Mouse (Mus musculus): ENCODE measurements around the gene Npc2. TPM values are rescaled to one million over a fixed set of nuclear protein-coding genes. Genes with fewer than 3 reads are reported as not detected.

Gene Npc2
- polyA plus RNA-seq, 1 experiment from 2014 or later, result 58.4 TPM

DNA sequence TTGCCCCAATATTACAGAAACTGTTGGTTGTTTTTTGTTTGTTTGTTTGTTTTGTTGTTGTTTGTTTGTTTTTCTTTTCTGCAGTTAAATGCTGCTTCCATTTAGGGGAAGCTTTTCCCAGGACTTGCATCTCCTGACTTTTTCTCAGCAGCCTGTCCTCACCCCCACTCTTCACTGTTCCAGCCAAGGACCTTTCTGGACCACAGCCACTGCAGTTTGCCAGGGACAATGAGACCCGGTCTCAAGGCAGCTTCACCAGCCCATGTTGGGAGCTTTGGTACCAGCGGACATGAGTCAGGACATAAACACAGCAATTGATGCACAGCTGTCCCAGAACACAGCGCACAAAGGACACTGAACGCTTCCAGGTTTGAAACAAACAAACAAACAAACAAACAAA lies 66.1 kb downstream of the Npc2 start:
- H3K4me3 ChIP-seq, result no peak overlapping the region
- no peaks in the 10 kb centered on the region for H3K9me3 ChIP-seq
- peaks cover 8% of the 10 kb centered on the region; the same call in 1 of the 2 replicates for H3K4me1 ChIP-seq
- H3K27me3 ChIP-seq (ENCODE audit: insufficient read depth, poor library complexity, severe bottlenecking), result peaks cover 14% of the 10 kb centered on the region; the same call in 1 of the 2 replicates
- H3K36me3 ChIP-seq, result no peaks in the 10 kb centered on the region
- no peak for DNase-seq (ENCODE audit: low spot score)
- 72% methylated on average over 4 of the region's 4 CpGs for WGBS
- H3K27ac ChIP-seq, result no peak overlapping the region

Other genes starting within 250 kb of the Npc2 start
- not detected in 2 replicates for gene Vsx2, start 203.4 kb downstream of the Npc2 start, polyA plus RNA-seq (2016; fragmentation: Nextera tagmentation; extraction: Ambion mirVana)
- 13.1 and 13.8 TPM in 2 replicates for gene Abcd4, start 155.7 kb downstream of the Npc2 start, polyA plus RNA-seq (2016; fragmentation: Nextera tagmentation; extraction: Ambion mirVana)
- gene Vrtn, start 132.1 kb downstream of the Npc2 start, polyA plus RNA-seq (2016; fragmentation: Nextera tagmentation; extraction: Ambion mirVana), result not detected in 2 replicates
- 0.05 and 0.15 TPM in 2 replicates for gene Syndig1l, start 74.3 kb downstream of the Npc2 start, polyA plus RNA-seq (2016; fragmentation: Nextera tagmentation; extraction: Ambion mirVana)
- gene Isca2, start 99 bp upstream of the Npc2 start, polyA plus RNA-seq (2016; fragmentation: Nextera tagmentation; extraction: Ambion mirVana), result 142 and 145 TPM in 2 replicates
- 0.23 and 0.26 TPM in 2 replicates for gene Ltbp2, start 103.4 kb upstream of the Npc2 start, polyA plus RNA-seq (2016; fragmentation: Nextera tagmentation; extraction: Ambion mirVana)
- 106 and 142 TPM in 2 replicates for gene Fcf1, start 197.7 kb upstream of the Npc2 start, polyA plus RNA-seq (2016; fragmentation: Nextera tagmentation; extraction: Ambion mirVana)
- gene Arel1, start 197.7 kb upstream of the Npc2 start, polyA plus RNA-seq (2016; fragmentation: Nextera tagmentation; extraction: Ambion mirVana), result 10.8 and 15.7 TPM in 2 replicates
- gene Ylpm1, start 223.2 kb upstream of the Npc2 start, polyA plus RNA-seq (2016; fragmentation: Nextera tagmentation; extraction: Ambion mirVana), result 23.8 and 28.7 TPM in 2 replicates

All from heart, embryonic 10.5 days (tissue).